Mouse (Mus musculus) ES-Bruce4 (cell line): ENCODE measurements at regions not wholly inside any gene's neighbourhood (a gene's known extent, or its start where the extent isn't known, plus 50 kb on each side); places are given as distances from the start of the nearest gene placed in this dataset.

Source experiments
- H3K27ac ChIP-seq: 2 replicates; pipeline ENCODE4 v1.5.1; 2012; ENCODE audit warnings: low read length, inconsistent platforms; ENCODE audit not compliant: insufficient read depth
- H3K27me3 ChIP-seq: 2 replicates; pipeline ENCODE4 v1.6.1; 2012; ENCODE audit warnings: mild to moderate bottlenecking, low read length, inconsistent platforms; ENCODE audit not compliant: control insufficient read depth, poor library complexity, insufficient read depth, severe bottlenecking
- H3K36me3 ChIP-seq: 2 replicates; pipeline ENCODE4 v1.6.1; 2012; ENCODE audit warnings: inconsistent platforms, mild to moderate bottlenecking, low read length, moderate library complexity; ENCODE audit not compliant: control insufficient read depth, poor library complexity, insufficient read depth, severe bottlenecking
- H3K4me1 ChIP-seq: one replicate; pipeline ENCODE4 v1.8.1; 2011; ENCODE audit warnings: low read length; ENCODE audit not compliant: control insufficient read depth, insufficient read depth
- H3K4me3 ChIP-seq: 2 replicates; pipeline ENCODE4 v1.5.1; 2011; ENCODE audit warnings: low read depth, mild to moderate bottlenecking, low read length
- H3K9ac ChIP-seq: 2 replicates; pipeline ENCODE4 v1.6.1; 2012; ENCODE audit warnings: low read depth, mild to moderate bottlenecking, inconsistent platforms; ENCODE audit not compliant: poor library complexity, severe bottlenecking
- H3K9me3 ChIP-seq: replicated peaks from 2 replicates; pipeline ENCODE4 v1.6.1; 2012; ENCODE audit warnings: mild to moderate bottlenecking, low read length, inconsistent platforms; ENCODE audit not compliant: control insufficient read depth, poor library complexity, insufficient read depth, severe bottlenecking
- CTCF ChIP-seq: IDR thresholded peaks from one replicate; pipeline ENCODE4 v1.8.1; 2011; ENCODE audit warnings: low read depth, low read length
- EP300 ChIP-seq: IDR thresholded peaks from 2 replicates; pipeline ENCODE4 v1.6.1; 2011; ENCODE audit warnings: low read depth, low read length; ENCODE audit not compliant: insufficient read depth
- POLR2A ChIP-seq: IDR thresholded peaks from one replicate; pipeline ENCODE4 v1.8.1; 2011; ENCODE audit warnings: low read length; ENCODE audit not compliant: insufficient read depth

DNA sequence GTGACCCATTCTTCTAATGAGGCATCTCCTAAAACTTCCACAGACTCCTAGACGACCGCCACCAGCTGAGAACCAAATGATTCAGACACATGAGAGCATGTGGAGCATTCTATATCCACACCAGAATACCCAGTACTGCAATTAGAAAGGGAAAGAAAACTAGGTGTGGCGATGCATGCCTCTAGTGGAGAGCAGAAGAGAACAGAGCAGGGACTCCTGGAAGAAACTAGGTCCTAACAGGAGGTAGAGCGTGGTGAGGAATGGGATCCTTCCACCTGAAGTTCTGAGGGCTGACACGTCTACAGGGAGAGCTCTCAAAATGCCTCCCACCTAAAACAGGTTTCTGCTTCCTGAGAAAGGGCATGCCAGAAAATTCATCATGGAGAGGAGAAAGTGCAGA is 109.3 kb downstream of the Gm10260 start:
- Histone ChIP-seq H3K4me1 (no peaks in the 10 kb centered on the region), H3K27ac (no peak overlapping the region), H3K9ac (no peak overlapping the region), H3K9me3 (no peaks in the 10 kb centered on the region), H3K36me3 (no peaks in the 10 kb centered on the region), H3K27me3 (no peaks in the 10 kb centered on the region), H3K4me3 (no peak overlapping the region)
- TF ChIP-seq POLR2A: no peak
- TF ChIP-seq CTCF: no peak
- TF ChIP-seq EP300: no peak

GRCm38 (mm10) chr13:97650191-97650590 is 110.2 kb downstream of the Gm10260 start:
- no peak overlapping the region for H3K4me3 ChIP-seq
- no peaks in the 10 kb centered on the region for H3K9me3 ChIP-seq
- no peak overlapping the region for H3K9ac ChIP-seq
- TF ChIP-seq EP300 (no peak), POLR2A (no peak), CTCF (no peak)
- no peaks in the 10 kb centered on the region for H3K36me3 ChIP-seq
- H3K27ac ChIP-seq: no peak overlapping the region
- no peaks in the 10 kb centered on the region for H3K27me3 ChIP-seq
- H3K4me1 ChIP-seq: no peaks in the 10 kb centered on the region

GRCm38 (mm10) chr13:97647486-97647885 is 112.9 kb downstream of the Gm10260 start:
- Histone ChIP-seq H3K4me3 (no peak overlapping the region), H3K36me3 (no peaks in the 10 kb centered on the region), H3K27me3 (no peaks in the 10 kb centered on the region), H3K4me1 (no peaks in the 10 kb centered on the region), H3K9ac (no peak overlapping the region), H3K9me3 (no peaks in the 10 kb centered on the region), H3K27ac (no peak overlapping the region)
- TF ChIP-seq EP300 (no peak), POLR2A (no peak), CTCF (no peak)

- Histone ChIP-seq H3K36me3 (no peaks in the 10 kb centered on the region), H3K4me1 (no peaks in the 10 kb centered on the region), H3K9ac (no peak overlapping the region), H3K27ac (no peak overlapping the region), H3K4me3 (no peak overlapping the region), H3K27me3 (no peaks in the 10 kb centered on the region), H3K9me3 (no peaks in the 10 kb centered on the region)
- TF ChIP-seq POLR2A: no peak
- no peak for TF ChIP-seq CTCF
- TF ChIP-seq EP300: no peak
Observed at GRCm38 (mm10) chr13:97646021-97646385, 114.4 kb downstream of the Gm10260 start.

GRCm38 (mm10) chr13:97645107-97646020 is 115.1 kb downstream of the Gm10260 start:
- TF ChIP-seq POLR2A (no peak), CTCF (no peak), EP300 (no peak)
- no peaks in the 10 kb centered on the region for H3K4me1 ChIP-seq
- no peaks in the 10 kb centered on the region for H3K9me3 ChIP-seq
- no peaks in the 10 kb centered on the region for H3K36me3 ChIP-seq
- H3K27ac ChIP-seq: no peak overlapping the region
- no peaks in the 10 kb centered on the region for H3K27me3 ChIP-seq
- no peak overlapping the region for H3K9ac ChIP-seq
- no peak overlapping the region for H3K4me3 ChIP-seq

GRCm38 (mm10) chr13:97640236-97640635 is 120.2 kb downstream of the Gm10260 start:
- Histone ChIP-seq H3K27me3 (no peaks in the 10 kb centered on the region), H3K4me1 (no peaks in the 10 kb centered on the region), H3K9me3 (no peaks in the 10 kb centered on the region; the same call in 1 of the 2 replicates), H3K36me3 (no peaks in the 10 kb centered on the region), H3K9ac (no peak overlapping the region), H3K27ac (no peak overlapping the region), H3K4me3 (no peak overlapping the region)
- TF ChIP-seq POLR2A (no peak), CTCF (no peak), EP300 (no peak)
